Mouse (Mus musculus) ES-E14 (cell line): Measurements from ENCODE around the gene 5330417C22Rik. TPM values are rescaled to one million over a fixed set of nuclear protein-coding genes. Genes with fewer than 3 reads are reported as not detected.

Experiments
- DNase-seq: peaks from one replicate; pipeline ENCODE4 v3.0.0-alpha.2; 2013; ENCODE audit warnings: low read depth, low spot score
- H3K27ac ChIP-seq: 2 replicates; pipeline ENCODE4 v1.5.1; 2012; ENCODE audit warnings: low read depth, mild to moderate bottlenecking, low read length, moderate library complexity, mixed read lengths; ENCODE audit not compliant: poor library complexity, insufficient read depth, severe bottlenecking
- H3K36me3 ChIP-seq: 2 replicates; pipeline ENCODE4 v1.6.1; 2012; ENCODE audit warnings: mild to moderate bottlenecking, low read length, moderate library complexity, mixed read lengths; ENCODE audit not compliant: control insufficient read depth, poor library complexity, insufficient read depth, severe bottlenecking
- H3K4me1 ChIP-seq, 2 experiments: fragments of 150-350 bp in 1 of 2; sonication (generic) in 1 of 2; 2 replicates each; pipeline ENCODE4 v1.6.1; 2012; ENCODE audit warnings: low read length in 2 of 2, mild to moderate bottlenecking in 1 of 2, mixed read lengths in 1 of 2; ENCODE audit not compliant: control insufficient read depth in 2 of 2, insufficient read depth in 2 of 2, poor library complexity in 1 of 2
- H3K4me3 ChIP-seq, 2 experiments: fragments of 150-350 bp in 1 of 2; sonication (generic) in 1 of 2; 2 replicates each; pipeline ENCODE4 v1.5.1; 2012; ENCODE audit warnings: low read length in 2 of 2, low read depth in 1 of 2, mild to moderate bottlenecking in 1 of 2, mixed read lengths in 1 of 2; ENCODE audit not compliant: insufficient read depth in 1 of 2, poor library complexity in 1 of 2, severe bottlenecking in 1 of 2
- H3K9ac ChIP-seq: 2 replicates; pipeline ENCODE4 v1.6.1; 2012; ENCODE audit warnings: low read depth, mild to moderate bottlenecking, low read length, mixed read lengths; ENCODE audit not compliant: poor library complexity, insufficient read depth, severe bottlenecking
- H3K9me3 ChIP-seq: fragments of 150-350 bp; sonication (generic); 2 replicates; pipeline ENCODE4 v1.6.1; 2012; ENCODE audit warnings: low read depth, mild to moderate bottlenecking, low read length; ENCODE audit not compliant: control insufficient read depth, insufficient read depth
- CHD2 ChIP-seq: IDR thresholded peaks from 2 replicates; pipeline ENCODE4 v1.6.1; 2014; ENCODE audit warnings: mild to moderate bottlenecking, low read depth, low read length, inconsistent platforms
- HCFC1 ChIP-seq: IDR thresholded peaks from 2 replicates; pipeline ENCODE4 v1.6.1; 2012; ENCODE audit warnings: low read length, inconsistent platforms, borderline replicate concordance; ENCODE audit not compliant: insufficient read depth
- MAFK ChIP-seq: IDR thresholded peaks from 2 replicates; pipeline ENCODE4 v1.6.1; 2014; ENCODE audit warnings: mild to moderate bottlenecking, low read depth, low read length, inconsistent platforms; ENCODE audit not compliant: insufficient read depth
- ZC3H11A ChIP-seq: IDR thresholded peaks from 2 replicates; pipeline ENCODE4 v1.6.1; 2012; ENCODE audit warnings: low read depth, mild to moderate bottlenecking, inconsistent platforms, low read length, borderline replicate concordance
- ZNF384 ChIP-seq: IDR thresholded peaks from 2 replicates; pipeline ENCODE4 v1.6.1; 2012; ENCODE audit warnings: low read depth, low read length, inconsistent platforms
- in situ Hi-C, 2 experiments: fragments of 600-800 bp; cut with MboI; formaldehyde crosslinking; loops; one replicate each; pipeline ENCODE4 v1.15.1; 2025; ENCODE audit warnings: low sequenced_read_pairs in 2 of 2, inconsistent platforms in 1 of 2; ENCODE audit not compliant: unreplicated experiment in 2 of 2
- total RNA-seq: library from RNA; depleted of rRNA; stranded (reverse); fragments of 300-350 nt; gene quantifications from 2 replicates; pipeline ENCODE4 v1.2.3, GENCODE M21; 2012; rRNA removed

Gene 5330417C22Rik
- total RNA-seq = 0.27 and 0.37 TPM in 2 replicates

DNA sequence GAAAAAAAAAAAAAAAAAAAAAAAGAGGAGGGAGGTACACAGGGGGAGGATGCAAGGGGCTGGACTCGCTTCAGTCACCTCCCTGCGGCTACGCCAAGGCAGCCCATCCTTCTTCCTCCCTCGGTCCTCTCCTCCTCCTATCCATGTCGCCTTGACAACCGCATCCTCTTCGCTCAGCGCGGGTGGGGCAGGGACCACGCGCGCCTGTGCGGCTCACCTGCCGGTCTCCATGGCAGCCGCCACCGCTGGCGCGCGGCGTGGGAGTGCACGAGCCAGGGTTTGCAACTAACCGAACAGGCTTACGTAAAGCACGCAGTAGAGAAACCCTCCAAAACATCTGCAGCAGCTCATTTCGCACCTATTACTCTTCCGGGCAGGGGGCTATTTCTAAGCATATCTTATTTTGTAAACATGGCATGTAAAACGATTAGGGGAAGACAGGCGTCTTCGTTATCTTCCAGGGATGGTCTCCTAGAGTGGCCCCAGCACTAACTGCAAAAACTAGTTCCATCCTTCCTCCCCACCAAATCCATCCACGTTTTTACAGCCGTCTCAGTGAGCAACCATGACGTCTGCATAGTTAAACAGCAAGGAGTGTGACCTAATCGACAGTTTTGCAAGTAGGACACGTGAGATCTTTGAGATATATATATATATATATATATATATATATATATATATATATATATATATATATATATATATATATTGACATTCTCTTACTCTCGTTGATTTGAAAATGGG lies at the start of gene 5330417C22Rik:
TSS of gene 5330417C22Rik (minus strand) at position 20 of the 744 bp plus-strand sequence.
- no peak for DNase-seq
- in situ Hi-C loops = no loop called here
- Histone ChIP-seq H3K36me3 (no peaks in the 10 kb centered on the region), H3K27ac (no peak within 1 kb of the TSS), H3K9ac (no peak within 1 kb of the TSS), H3K4me3 (peak within 1 kb of the TSS; percentile 39 to 55; a peak in 3 of 4 replicates), H3K4me1 (no peaks in the 10 kb centered on the region; a peak in 1 of 4 replicates), H3K9me3 (no peaks in the 10 kb centered on the region)
- TF ChIP-seq CHD2 (no peak), HCFC1 (no peak), MAFK (no peak), ZNF384 (peak; percentile 84), ZC3H11A (no peak)

DNA sequence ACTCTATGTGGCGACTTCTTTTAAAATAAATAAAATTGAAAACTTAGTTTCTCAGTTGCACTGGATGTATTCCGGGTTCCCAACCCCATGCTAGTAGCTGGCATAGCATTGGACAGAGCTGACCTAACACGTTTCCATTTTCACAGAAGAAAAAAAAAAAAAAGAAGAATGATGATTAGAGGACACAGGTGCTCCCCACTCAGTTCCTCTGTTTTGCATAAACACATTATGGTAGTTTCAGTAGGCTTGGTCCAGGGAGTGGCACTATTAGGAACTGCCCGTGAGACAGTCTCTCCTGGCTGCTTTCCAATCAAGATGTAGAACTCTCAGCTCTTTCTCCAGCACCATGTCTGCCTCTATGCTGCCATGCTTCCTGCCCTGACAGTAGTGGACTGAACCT lies 48.2 kb upstream of the 5330417C22Rik start:
- H3K27ac ChIP-seq = no peak overlapping the region
- H3K36me3 ChIP-seq = no peaks in the 10 kb centered on the region
- peaks cover 5 to 10% of the 10 kb centered on the region in 2 experiments for H3K4me1 ChIP-seq
- TF ChIP-seq CHD2 (no peak), MAFK (no peak), ZC3H11A (no peak), ZNF384 (no peak), HCFC1 (no peak)
- no peak overlapping the region for H3K4me3 ChIP-seq
- H3K9me3 ChIP-seq = no peaks in the 10 kb centered on the region
- H3K9ac ChIP-seq = no peak overlapping the region
- in situ Hi-C loops = no loop called here
- no peak for DNase-seq

DNA sequence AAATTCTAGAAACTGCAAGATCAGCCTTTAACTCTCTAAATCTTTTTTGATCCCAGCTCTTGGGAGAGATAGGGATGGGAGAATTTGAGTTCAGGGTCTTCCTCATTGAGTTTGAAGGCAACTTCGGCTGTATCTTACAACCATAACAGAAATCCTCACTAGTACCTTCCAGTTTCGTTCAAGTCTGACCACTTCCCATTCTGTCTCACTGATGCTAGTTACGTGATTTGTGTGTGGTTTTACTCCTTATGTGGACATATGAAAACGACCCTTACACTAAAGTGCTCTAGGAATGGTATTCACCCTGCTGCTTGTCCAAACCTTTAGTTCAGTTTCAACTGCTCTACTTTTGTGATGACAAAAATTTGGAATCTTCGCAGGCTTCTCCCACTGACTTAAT lies 37.7 kb upstream of the 5330417C22Rik start:
- Histone ChIP-seq H3K9ac (no peak overlapping the region), H3K27ac (no peak overlapping the region), H3K4me1 (peaks cover 5% of the 10 kb centered on the region in 2 experiments; a peak in 2 of 4 replicates), H3K36me3 (peaks cover 2% of the 10 kb centered on the region; the same call in 1 of the 2 replicates), H3K9me3 (no peaks in the 10 kb centered on the region), H3K4me3 (no peak overlapping the region)
- DNase-seq = no peak
- in situ Hi-C loops = loop anchor here in 1 of 2 experiments (10.0 kb wide), 1 partner anchor 169 kb away; no protein-coding TSS in a partner anchor
- TF ChIP-seq MAFK (no peak), ZC3H11A (no peak), CHD2 (no peak), ZNF384 (no peak), HCFC1 (no peak)

DNA sequence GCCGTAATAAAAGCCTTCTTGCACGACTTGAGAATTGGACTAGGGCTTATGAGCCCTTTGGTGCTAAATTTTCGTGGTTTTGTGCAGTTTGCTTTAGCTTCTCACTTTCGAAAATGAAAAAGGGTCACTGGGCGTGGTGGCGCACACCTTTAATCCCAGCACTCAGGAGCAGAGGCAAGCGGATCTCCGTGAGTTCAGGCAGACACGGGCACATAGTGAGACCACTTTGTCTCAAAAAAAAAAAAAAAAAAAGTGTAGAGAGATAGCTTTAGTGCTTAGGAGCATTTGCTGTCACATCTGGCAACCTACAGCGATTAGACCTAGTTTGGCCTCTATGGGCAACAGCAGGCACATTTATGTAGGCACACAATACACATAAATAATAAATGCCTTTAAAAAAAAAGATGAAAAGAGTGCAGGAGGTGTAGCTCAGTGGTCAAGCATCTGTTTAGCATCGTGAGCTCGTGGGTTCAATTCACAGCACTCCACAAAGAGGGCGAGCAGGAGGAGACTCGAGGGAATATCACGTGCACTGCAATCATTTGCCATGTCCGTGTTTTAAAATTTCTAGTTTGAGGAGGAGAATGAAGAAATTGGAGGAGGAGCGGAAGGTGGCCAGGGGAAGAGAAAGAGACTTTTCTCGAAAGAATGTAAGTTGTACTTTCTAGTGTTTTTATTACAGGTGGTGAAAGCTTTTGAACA lies 36.1 kb upstream of the 5330417C22Rik start:
- H3K27ac ChIP-seq = no peak overlapping the region
- no peak for TF ChIP-seq MAFK
- peak overlapping the region; percentile 89 for H3K9ac ChIP-seq
- no peaks in the 10 kb centered on the region for H3K9me3 ChIP-seq
- H3K4me3 ChIP-seq = peak overlapping the region; percentile 79 to 87
- in situ Hi-C loops = loop anchor here in 1 of 2 experiments (10.0 kb wide), 1 partner anchor 168 kb away; no protein-coding TSS in a partner anchor
- DNase-seq = no peak
- H3K4me1 ChIP-seq = peaks cover 5% of the 10 kb centered on the region in 2 experiments; a peak in 2 of 4 replicates
- H3K36me3 ChIP-seq = peaks cover 2% of the 10 kb centered on the region; the same call in 1 of the 2 replicates
